Mouse (Mus musculus): ENCODE measurements around the gene Des.

- TF ChIP-seq GATA1 (IDR thresholded peaks at IDR 0.05; ENCODE audit: borderline replicate concordance, low read length) (no peak), FLI1 (IDR thresholded peaks at IDR 0.05; ENCODE audit: low read length) (no peak)
Observed at GRCm38 (mm10) chr1:75338091-75338694, 21.9 kb upstream of the Des start.

All from megakaryocyte, embryonic 14.5 days (primary cell).